Mouse (Mus musculus): ENCODE measurements around the gene Spns3. TPM values are rescaled to one million over a fixed set of nuclear protein-coding genes. Genes with fewer than 3 reads are reported as not detected.

Spns3 gene
- total RNA-seq (2017), result 20.5 and 29.3 TPM in 2 replicates

GRCm38 (mm10) chr11:72550134-72550988 is at the start of gene Spns3:
Spns3 (minus strand) TSS chr11:72550506.
- peak; percentile 87 for ATAC-seq (replicated peaks; ENCODE audit: low read depth, poor library complexity, severe bottlenecking)

DNA sequence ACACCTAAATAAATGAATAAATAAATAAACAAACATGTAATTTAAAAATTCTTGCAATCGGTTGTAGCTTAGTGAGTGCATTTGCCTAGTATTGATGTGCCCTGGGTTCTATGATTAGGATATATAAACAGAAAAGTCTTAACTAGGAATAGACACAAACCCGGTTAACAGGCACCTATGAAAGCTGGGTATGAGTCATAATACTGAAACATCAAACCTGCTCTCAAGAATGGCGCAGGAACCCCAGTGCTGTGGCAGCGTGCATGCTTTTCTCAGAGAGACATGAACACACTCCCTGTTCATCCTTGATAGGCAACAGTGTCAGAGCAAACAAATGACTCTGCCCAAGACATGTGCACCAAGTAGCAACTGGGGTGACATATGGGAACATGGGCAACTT is 47.5 kb upstream of the Spns3 start:
- no peak for ATAC-seq (replicated peaks; ENCODE audit: low read depth, poor library complexity, severe bottlenecking)

- ATAC-seq (replicated peaks; ENCODE audit: low read depth, poor library complexity, severe bottlenecking), result no peak
Measured at GRCm38 (mm10) chr11:72595010-72595737, 44.9 kb upstream of the Spns3 start.

GRCm38 (mm10) chr11:72587537-72588233 is 37.4 kb upstream of the Spns3 start:
- peak; percentile 42; the same call in 1 of the 2 replicates for ATAC-seq (replicated peaks; ENCODE audit: low read depth, poor library complexity, severe bottlenecking)

DNA sequence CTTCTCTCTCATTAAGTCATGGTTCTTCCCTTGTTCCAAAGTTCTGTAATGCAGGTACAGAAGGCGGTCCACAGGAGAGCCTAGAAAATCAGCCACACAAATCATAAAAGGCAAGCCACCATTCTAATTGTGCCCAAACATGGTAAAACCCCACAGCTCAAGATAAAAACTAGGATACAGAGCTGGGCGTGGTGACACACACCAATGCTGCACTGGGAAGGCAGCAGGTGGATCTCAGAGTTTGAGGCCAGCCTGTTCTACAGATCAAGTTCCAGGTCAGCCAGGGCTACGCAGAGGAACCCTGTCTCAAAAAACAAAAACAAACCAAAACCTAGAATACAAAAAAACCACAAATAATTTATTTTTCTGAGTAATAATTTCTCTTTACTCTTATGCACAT is 36.3 kb upstream of the Spns3 start:
- ATAC-seq (replicated peaks; ENCODE audit: low read depth, poor library complexity, severe bottlenecking), result no peak

GRCm38 (mm10) chr11:72583092-72583491 is 32.8 kb upstream of the Spns3 start:
- ATAC-seq (replicated peaks; ENCODE audit: low read depth, poor library complexity, severe bottlenecking), result no peak

DNA sequence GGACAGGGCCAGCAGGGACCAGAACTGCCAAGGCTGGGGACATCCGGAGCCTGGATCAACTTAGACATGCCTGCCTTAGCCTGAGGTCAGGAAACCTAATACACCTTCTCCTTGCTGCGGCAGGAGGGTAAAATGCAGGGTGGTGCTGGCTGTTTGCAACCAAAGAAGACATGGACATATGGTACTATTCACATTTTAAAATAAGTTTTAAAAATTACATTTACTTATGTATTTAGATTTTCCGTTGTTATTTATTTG is 32.1 kb upstream of the Spns3 start:
- ATAC-seq (replicated peaks; ENCODE audit: low read depth, poor library complexity, severe bottlenecking), result no peak

- no peak for ATAC-seq (replicated peaks; ENCODE audit: low read depth, poor library complexity, severe bottlenecking)
Measured at GRCm38 (mm10) chr11:72581609-72582447, 31.5 kb upstream of the Spns3 start.

- no peak for ATAC-seq (replicated peaks; ENCODE audit: low read depth, poor library complexity, severe bottlenecking)
Measured at GRCm38 (mm10) chr11:72578471-72578870, 28.2 kb upstream of the Spns3 start.

DNA sequence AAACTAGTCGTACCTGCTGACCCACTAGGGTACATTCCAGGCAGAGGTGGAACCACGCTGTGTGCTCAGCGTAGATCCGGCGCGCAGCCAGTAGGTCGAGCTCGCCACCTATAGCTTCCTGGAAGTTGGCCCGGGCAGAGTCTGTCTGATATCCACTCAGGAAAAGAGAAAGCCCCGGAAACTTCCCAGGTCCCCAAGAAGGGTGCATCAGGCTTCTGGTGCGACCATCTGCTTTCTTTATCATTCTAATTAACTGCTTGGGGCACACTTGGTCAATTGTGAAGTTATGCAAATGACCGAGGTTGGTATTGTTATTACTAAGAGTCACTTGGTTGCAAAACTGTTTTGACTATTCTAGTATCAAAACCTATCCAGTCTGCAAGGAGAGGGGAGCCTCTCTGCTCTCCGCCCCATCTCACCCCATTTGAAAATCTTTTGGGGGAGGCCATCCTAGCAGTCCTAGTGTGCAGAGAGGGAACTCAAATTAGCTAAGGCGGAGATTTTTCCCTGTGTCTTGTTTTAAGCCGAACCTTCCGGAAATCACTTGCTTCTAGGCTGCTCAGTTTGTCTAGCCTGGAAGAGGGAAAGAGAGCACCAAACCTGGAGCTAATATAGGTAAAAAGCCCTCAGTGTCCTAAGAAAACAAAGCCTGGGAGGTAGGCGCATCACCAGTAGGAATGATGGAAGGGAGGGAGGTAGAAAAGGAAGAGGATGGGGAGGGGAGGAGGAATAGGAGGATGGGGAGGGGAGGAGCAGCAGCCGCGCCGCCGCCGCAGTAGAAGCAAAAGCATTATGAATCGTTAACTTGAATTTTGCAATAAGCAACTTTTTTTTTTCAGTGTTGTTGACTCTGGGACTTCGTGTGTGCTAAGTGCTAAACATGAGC is 26.4 kb upstream of the Spns3 start:
- 0 out of 2 replicates have a peak, but pooled peaks have one; percentile 23 for ATAC-seq (replicated peaks; ENCODE audit: low read depth, poor library complexity, severe bottlenecking)

DNA sequence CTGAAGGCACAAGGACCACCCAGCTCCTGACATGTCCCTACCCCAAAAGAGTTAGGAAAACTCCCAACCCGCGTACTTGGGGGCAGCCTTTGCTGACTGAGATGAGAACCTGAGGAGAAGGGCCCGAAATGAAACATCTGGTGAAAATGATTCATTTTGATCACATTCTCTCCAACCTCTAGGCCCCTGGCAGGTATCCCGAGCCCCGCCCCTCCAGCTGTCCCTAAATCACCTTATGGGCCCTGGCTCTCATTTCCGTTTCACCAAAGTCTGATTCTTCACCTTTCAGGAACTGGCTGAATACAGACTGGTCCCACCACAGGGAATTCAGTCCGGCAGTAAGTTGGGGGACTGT is 25.8 kb upstream of the Spns3 start:
- ATAC-seq (replicated peaks; ENCODE audit: low read depth, poor library complexity, severe bottlenecking), result no peak

GRCm38 (mm10) chr11:72573819-72574218 is 23.5 kb upstream of the Spns3 start:
- ATAC-seq (replicated peaks; ENCODE audit: low read depth, poor library complexity, severe bottlenecking), result peak; percentile 68

DNA sequence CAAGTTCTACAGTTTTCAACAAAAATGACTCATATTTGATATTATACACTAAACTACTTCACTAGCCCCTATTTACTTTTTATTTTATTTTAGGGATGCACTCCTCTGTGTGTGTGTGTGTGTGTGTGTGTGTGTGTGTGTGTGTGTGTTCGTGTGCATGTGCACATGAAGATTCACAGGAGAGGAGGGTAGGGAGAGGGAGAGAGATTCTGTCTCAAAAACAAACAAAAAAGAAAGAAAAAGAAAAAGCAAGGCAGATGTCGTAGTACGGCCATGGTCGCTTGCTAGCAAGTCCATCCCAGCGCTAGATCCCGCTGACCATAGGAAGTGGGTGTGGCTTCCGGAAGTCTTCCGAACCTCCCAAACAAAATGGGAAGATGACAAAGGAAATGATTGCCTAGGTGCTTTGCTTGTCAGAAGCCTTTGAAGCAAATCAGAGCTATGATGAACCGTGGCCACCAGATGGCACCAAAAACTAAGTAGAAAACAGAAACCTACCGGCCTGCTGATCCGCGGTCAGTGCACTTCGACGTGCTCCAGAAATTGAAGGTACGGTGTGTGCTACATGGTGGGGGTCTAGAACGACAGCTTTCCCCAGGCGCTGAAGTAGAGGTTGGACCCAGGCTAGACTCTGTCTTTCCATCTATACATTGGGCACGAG is 20.1 kb upstream of the Spns3 start:
- peak; percentile 80 for ATAC-seq (replicated peaks; ENCODE audit: low read depth, poor library complexity, severe bottlenecking)

DNA sequence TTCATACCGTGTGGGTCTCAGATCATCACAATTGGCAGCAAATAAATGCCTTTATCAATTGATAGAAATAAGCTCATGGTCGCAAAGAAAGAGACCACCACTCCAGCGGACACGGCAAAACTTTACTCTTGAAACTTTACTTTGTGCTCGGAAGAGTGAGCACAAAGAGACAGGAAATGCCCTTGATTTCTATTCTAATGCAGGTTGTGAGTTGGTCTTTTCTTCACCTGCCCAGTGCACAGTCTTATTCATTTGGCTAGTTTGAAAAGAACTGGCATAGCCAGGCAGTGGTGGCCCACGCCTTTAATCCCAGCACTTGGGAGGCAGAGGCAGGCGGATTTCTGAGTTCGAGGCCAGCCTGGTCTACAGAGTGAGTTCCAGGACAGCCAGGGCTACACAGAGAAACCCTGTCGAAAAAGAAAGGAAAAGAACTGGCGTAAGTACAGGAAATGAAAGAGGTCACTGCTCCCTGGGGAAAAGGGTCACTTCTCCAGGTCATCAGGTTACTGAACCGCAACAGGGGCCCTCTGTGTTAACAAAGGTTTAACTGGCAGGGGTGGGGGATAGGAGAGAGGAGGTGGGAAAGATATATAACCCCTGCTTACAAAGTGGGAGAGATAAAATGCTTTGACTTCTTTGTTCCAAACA is 19.5 kb upstream of the Spns3 start:
- no peak for ATAC-seq (replicated peaks; ENCODE audit: low read depth, poor library complexity, severe bottlenecking)

- peak; percentile 50 for ATAC-seq (replicated peaks; ENCODE audit: low read depth, poor library complexity, severe bottlenecking)
Measured at GRCm38 (mm10) chr11:72569051-72569450, 18.7 kb upstream of the Spns3 start.

GRCm38 (mm10) chr11:72566816-72567338 is 16.6 kb upstream of the Spns3 start:
- ATAC-seq (replicated peaks; ENCODE audit: low read depth, poor library complexity, severe bottlenecking), result no peak

DNA sequence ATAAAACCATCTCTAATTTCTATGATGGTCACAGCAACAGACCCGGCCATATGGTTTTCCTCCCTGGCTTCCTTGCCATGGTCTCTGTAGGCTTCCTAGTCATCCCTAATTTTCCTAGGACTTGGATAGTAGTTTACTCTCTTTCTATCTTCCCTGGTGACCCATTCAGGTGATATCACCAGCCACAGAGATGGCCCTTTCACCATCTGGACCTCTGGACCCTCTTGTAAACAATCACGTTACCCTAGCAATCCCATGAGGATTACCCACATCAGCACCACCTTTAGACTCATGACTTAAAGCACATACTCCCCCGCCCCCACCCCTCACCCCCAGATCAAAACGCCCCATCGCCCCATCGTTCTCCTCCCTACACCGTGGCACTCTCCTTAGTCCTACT is 16.0 kb upstream of the Spns3 start:
- no peak for ATAC-seq (replicated peaks; ENCODE audit: low read depth, poor library complexity, severe bottlenecking)

- ATAC-seq (replicated peaks; ENCODE audit: low read depth, poor library complexity, severe bottlenecking), result peak; percentile 76
Measured at GRCm38 (mm10) chr11:72564232-72564807, 14.0 kb upstream of the Spns3 start.
